ENCODE assay signal across 27 mouse cellular contexts in the genomic region with DNA sequence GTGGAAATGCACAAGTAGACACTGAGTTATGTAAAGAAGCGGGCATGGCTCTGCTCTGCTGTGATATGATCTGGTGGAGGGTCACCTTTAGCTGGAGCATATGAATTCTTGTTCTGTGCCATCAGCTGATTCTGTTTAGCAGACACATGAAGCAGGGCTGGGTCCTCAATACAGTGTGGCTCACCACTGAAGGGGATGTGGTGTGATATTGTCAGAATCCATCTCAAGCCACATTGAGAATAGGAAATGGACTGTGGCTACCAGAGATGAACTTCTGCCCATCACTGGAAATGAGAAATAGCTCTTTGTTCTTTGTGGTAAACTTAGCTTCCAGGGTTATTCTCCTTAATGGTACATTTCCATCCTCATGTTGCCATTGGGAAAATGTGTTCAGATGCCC. TPM values are rescaled to one million over a fixed set of nuclear protein-coding genes. Genes with fewer than 3 reads are reported as not detected.
"Had no signal": no experiment of that assay in that cellular context is flagged by ENCODE, and none has a peak within 500 bp of the region (broad histone marks: within the 10 kb centered on the region; RNA-seq: fewer than 3 reads in every experiment).

No protein-coding gene starts in this region.

- H3K27ac ChIP-seq: lung, embryonic 15.5 days; macrophage; midbrain, embryonic 10.5 days; midbrain, embryonic 12.5 days; neural tube, embryonic 13.5 days; neural tube, embryonic 15.5 days had no signal

- H3K27me3 ChIP-seq: lung, embryonic 15.5 days; midbrain, embryonic 12.5 days; neural tube, embryonic 13.5 days; neural tube, embryonic 15.5 days had no signal

- H3K4me3 ChIP-seq: lung, embryonic 15.5 days; midbrain, embryonic 10.5 days; midbrain, embryonic 12.5 days; myocyte; neural tube, embryonic 13.5 days; neural tube, embryonic 15.5 days had no signal

- ATAC-seq: liver, postnatal 0 days; lung, postnatal 0 days; midbrain, embryonic 16.5 days had no signal

- DNase-seq: liver, postnatal 0 days; lung, adult 2 months; lung, postnatal 14 days; lung, postnatal 36 days; midbrain, embryonic 14.5 days; retina, postnatal 1 day; right cerebral cortex, adult 18-20 months; right cerebral cortex, postnatal 14 days; spleen, adult 18-20 months; thymus, adult 18-20 months; thymus, postnatal 14 days; thymus, postnatal 36 days had no signal

- H3K4me1 ChIP-seq: lung, embryonic 15.5 days; midbrain, embryonic 10.5 days; midbrain, embryonic 12.5 days; neural tube, embryonic 13.5 days; neural tube, embryonic 15.5 days had no signal

RNA-seq across cellular contexts. Expression of a gene that starts 17.5 kb away (rescaled TPM):
- total RNA-seq: megakaryocyte progenitor cell, adult 5-6 weeks; megakaryocyte-erythroid progenitor cell, adult 5-6 weeks had no signal
- polyA plus RNA-seq: liver, postnatal 0 days; lung, adult 2 months; lung, embryonic 15.5 days; lung, postnatal 0 days; macrophage; midbrain, embryonic 10.5 days; midbrain, embryonic 12.5 days; midbrain, embryonic 14.5 days; midbrain, embryonic 16.5 days; myocyte; neural tube, embryonic 11.5 days; neural tube, embryonic 13.5 days; neural tube, embryonic 15.5 days; stomach, embryonic 14.5 days; stomach, embryonic 16.5 days; thymus, postnatal 0 days had no signal
